Mouse (Mus musculus) CH12.LX (cell line): ENCODE data around the gene Xylt1.

Experiments used
- CTCF ChIP-seq, 2 experiments: IDR thresholded peaks in 1 of 2; conservative IDR thresholded peaks in 1 of 2; 2 replicates each; pipeline ENCODE4 v1.5.1; 2011 to 2012; ENCODE audit warnings: low read depth in 2 of 2, low read length in 2 of 2, improper control_type of control experiment in 1 of 2, inconsistent platforms in 1 of 2, mild to moderate bottlenecking in 1 of 2, moderate library complexity in 1 of 2
- RAD21 ChIP-seq: IDR thresholded peaks from 2 replicates; pipeline ENCODE4 v1.6.1; 2011; ENCODE audit warnings: low read depth, mild to moderate bottlenecking, low read length, improper control_type of control experiment, moderate library complexity
- SMC3 ChIP-seq: IDR thresholded peaks from 2 replicates; pipeline ENCODE4 v1.6.1; 2011; ENCODE audit warnings: low read depth, low read length, improper control_type of control experiment
- TCF12 ChIP-seq: IDR thresholded peaks from 2 replicates; pipeline ENCODE4 v1.6.1; 2014; ENCODE audit warnings: low read depth, mild to moderate bottlenecking, inconsistent platforms, low read length, improper control_type of control experiment

DNA sequence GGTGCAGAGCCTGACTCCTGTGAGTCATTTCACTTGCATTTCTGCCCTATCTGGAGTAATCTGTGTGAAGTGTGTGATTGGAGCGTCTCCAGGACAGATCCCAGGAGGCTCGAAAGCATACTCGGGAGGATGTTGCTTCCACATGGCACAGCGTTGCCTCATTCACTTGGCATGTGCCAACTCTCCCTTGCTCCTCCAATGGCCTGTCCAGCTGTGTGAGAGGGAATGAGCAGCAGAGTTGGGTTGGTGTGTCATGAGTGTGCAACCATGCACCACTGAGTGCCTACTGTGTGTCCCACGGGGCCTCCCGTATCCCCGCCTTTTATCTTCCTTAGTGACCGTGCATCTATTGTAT lies 34.2 kb downstream of the Xylt1 start:
- TF ChIP-seq RAD21 (no peak), SMC3 (no peak), CTCF (conservative IDR thresholded peaks at IDR 0.05 in 1 of 2, IDR thresholded peaks at IDR 0.05 in 1 of 2; ENCODE audit: low read depth in 2 of 2, low read length in 2 of 2) (no peak), TCF12 (no peak)
